Mouse (Mus musculus) hindbrain, embryonic 11.5 days (tissue): Measurements from ENCODE around the gene 1500011B03Rik. TPM values are rescaled to one million over a fixed set of nuclear protein-coding genes. Genes with fewer than 3 reads are reported as not detected.
"Not testable (repeated sequence)": the region's sequence is repeated elsewhere in the genome, so short reads cannot be mapped to it uniquely, and the experiment has no call there.

ENCODE experiments used
- ATAC-seq: fragments of 200-750 bp; cut with Nextera tagmentation; 2 replicates; pipeline ENCODE4 v1.8.0; 2017; ENCODE audit warnings: mild to moderate bottlenecking, moderate TSS enrichment, moderate library complexity; ENCODE audit not compliant: low FRiP score
- DNase-seq: peaks from one replicate; pipeline ENCODE4 v3.0.0-alpha.2; 2015; ENCODE audit warnings: low spot score
- H3K27ac ChIP-seq: fragments of 300-500 bp; sonication (generic); 2 replicates; pipeline ENCODE4 v1.5.1; 2014; ENCODE audit warnings: mild to moderate bottlenecking, low read depth, low read length
- H3K27me3 ChIP-seq: fragments of 300-500 bp; sonication (generic); 2 replicates; pipeline ENCODE4 v1.6.1; 2014; ENCODE audit warnings: mild to moderate bottlenecking, low read length, moderate library complexity, mixed read lengths; ENCODE audit not compliant: control insufficient read depth, insufficient read depth
- H3K36me3 ChIP-seq: fragments of 300-500 bp; sonication (generic); 2 replicates; pipeline ENCODE4 v1.6.1; 2014; ENCODE audit warnings: mild to moderate bottlenecking, low read length, moderate library complexity, mixed read lengths; ENCODE audit not compliant: control insufficient read depth, insufficient read depth
- H3K4me1 ChIP-seq: fragments of 300-500 bp; sonication (generic); replicated peaks from 2 replicates; pipeline ENCODE4 v1.6.1; 2014; ENCODE audit warnings: low read length, mixed read lengths; ENCODE audit not compliant: control insufficient read depth, insufficient read depth
- H3K4me2 ChIP-seq: fragments of 300-500 bp; sonication (generic); replicated peaks from 2 replicates; pipeline ENCODE4 v1.6.1; 2014; ENCODE audit warnings: mild to moderate bottlenecking, low read depth, low read length
- H3K4me3 ChIP-seq: fragments of 300-500 bp; sonication (generic); 2 replicates; pipeline ENCODE4 v1.5.1; 2014; ENCODE audit warnings: low read depth, low read length
- H3K9ac ChIP-seq: fragments of 300-500 bp; sonication (generic); 2 replicates; pipeline ENCODE4 v1.6.1; 2014; ENCODE audit warnings: low read depth, low read length
- H3K9me3 ChIP-seq: fragments of 300-500 bp; sonication (generic); 2 replicates; pipeline ENCODE4 v1.6.1; 2016; ENCODE audit warnings: low read length; ENCODE audit not compliant: control insufficient read depth
- WGBS: fragments of 180-500 bp; shearing (Covaris S2); extraction: QIAGEN DNeasy Blood & Tissue Kit; methylation state at CpG from one replicate; pipeline ENCODE4 v1.1.7; 2014; 5-methylcytosine and 5-hydroxymethylcytosine counted together
- polyA plus RNA-seq: library from polyadenylated mRNA; unstranded; fragments of >200 nt; fragmentation: Nextera tagmentation; extraction: Ambion mirVana; gene quantifications from 2 replicates; pipeline ENCODE4 v1.2.1, GENCODE M21; 2014

1500011B03Rik gene
- polyA plus RNA-seq = 163 and 167 TPM in 2 replicates

GRCm38 (mm10) chr5:114822796-114823688 lies at the start of gene 1500011B03Rik:
TSS of gene 1500011B03Rik (minus strand) at chr5:114823468.
- peak; percentile 90 for DNase-seq
- Histone ChIP-seq H3K36me3 (no peaks in the 10 kb centered on the region), H3K9ac (peak within 1 kb of the TSS; percentile 78), H3K9me3 (no peaks in the 10 kb centered on the region), H3K4me2 (peak within 1 kb of the TSS; percentile 59), H3K4me1 (no peaks in the 10 kb centered on the region), H3K27me3 (no peaks in the 10 kb centered on the region), H3K27ac (peak within 1 kb of the TSS; percentile 79), H3K4me3 (peak within 1 kb of the TSS; percentile 74)
- WGBS = 9% methylated on average over 49 of the region's 53 CpGs
- peak; percentile 88 for ATAC-seq

- ATAC-seq (no peak), DNase-seq (no peak)
- WGBS = 92% methylated on average over 12 of the region's 12 CpGs
- Histone ChIP-seq H3K4me1 (no peaks in the 10 kb centered on the region), H3K9ac (no peak overlapping the region), H3K27ac (no peak overlapping the region), H3K9me3 (peaks cover 3% of the 10 kb centered on the region; the same call in 1 of the 2 replicates), H3K27me3 (no peaks in the 10 kb centered on the region), H3K4me3 (no peak overlapping the region), H3K4me2 (no peak overlapping the region), H3K36me3 (no peaks in the 10 kb centered on the region)
Observed at GRCm38 (mm10) chr5:114865279-114865678, 42.0 kb upstream of the 1500011B03Rik start.

GRCm38 (mm10) chr5:114864813-114865212 lies 41.5 kb upstream of the 1500011B03Rik start:
- no peak overlapping the region for H3K4me2 ChIP-seq
- H3K27ac ChIP-seq = no peak overlapping the region
- ATAC-seq (no peak), DNase-seq (no peak)
- peaks cover 3% of the 10 kb centered on the region; the same call in 1 of the 2 replicates for H3K9me3 ChIP-seq
- WGBS = 85% methylated on average over 7 of the region's 7 CpGs
- H3K4me3 ChIP-seq = no peak overlapping the region
- no peaks in the 10 kb centered on the region for H3K36me3 ChIP-seq
- H3K4me1 ChIP-seq = no peaks in the 10 kb centered on the region
- H3K9ac ChIP-seq = 0 out of 2 replicates have a peak overlapping the region, but pooled peaks have one; percentile 11
- H3K27me3 ChIP-seq = no peaks in the 10 kb centered on the region

GRCm38 (mm10) chr5:114861730-114862129 lies 38.5 kb upstream of the 1500011B03Rik start:
- no peak overlapping the region for H3K27ac ChIP-seq
- H3K4me1 ChIP-seq = 0 out of 2 replicates have a peak, but pooled peaks cover 2% of the 10 kb centered on the region
- DNase-seq (no peak), ATAC-seq (no peak)
- no peaks in the 10 kb centered on the region for H3K9me3 ChIP-seq
- H3K4me3 ChIP-seq = no peak overlapping the region
- H3K27me3 ChIP-seq = no peaks in the 10 kb centered on the region
- H3K36me3 ChIP-seq = no peaks in the 10 kb centered on the region
- H3K9ac ChIP-seq = no peak overlapping the region
- 79% methylated on average over 6 of the region's 6 CpGs for WGBS
- H3K4me2 ChIP-seq = no peak overlapping the region

GRCm38 (mm10) chr5:114859253-114859652 lies 36.0 kb upstream of the 1500011B03Rik start:
- no peak overlapping the region for H3K27ac ChIP-seq

GRCm38 (mm10) chr5:114858582-114858981 lies 35.3 kb upstream of the 1500011B03Rik start, which contains the start of gene Gm9936:
TSS of gene Gm9936 (minus strand) at chr5:114858682.
- Histone ChIP-seq H3K4me3 (peak within 1 kb of the TSS; percentile 26), H3K27ac (no peak within 1 kb of the TSS), H3K36me3 (no peaks in the 10 kb centered on the region), H3K4me2 (peak within 1 kb of the TSS; percentile 53), H3K9me3 (no peaks in the 10 kb centered on the region), H3K27me3 (no peaks in the 10 kb centered on the region), H3K4me1 (0 out of 2 replicates have a peak, but pooled peaks cover 2% of the 10 kb centered on the region), H3K9ac (peak within 1 kb of the TSS; percentile 58)
- ATAC-seq (no peak), DNase-seq (no peak)
- WGBS = 85% methylated on average over 12 of the region's 12 CpGs

More at GRCm38 (mm10) chr5:114859253-114859652, 36.0 kb upstream of the 1500011B03Rik start:
- Histone ChIP-seq H3K4me1 (0 out of 2 replicates have a peak, but pooled peaks cover 2% of the 10 kb centered on the region), H3K27me3 (no peaks in the 10 kb centered on the region), H3K9me3 (no peaks in the 10 kb centered on the region), H3K4me2 (peak overlapping the region; percentile 53), H3K9ac (peak overlapping the region; percentile 58), H3K36me3 (no peaks in the 10 kb centered on the region), H3K4me3 (peak overlapping the region; percentile 26)
- no peak for ATAC-seq
- WGBS = 9% methylated on average over 18 of the region's 18 CpGs
- DNase-seq = peak; percentile 93

- not testable (repeated sequence) for ATAC-seq, H3K4me2 ChIP-seq, H3K4me1 ChIP-seq, H3K27me3 ChIP-seq, H3K36me3 ChIP-seq, H3K27ac ChIP-seq, H3K4me3 ChIP-seq, H3K9me3 ChIP-seq, DNase-seq, H3K9ac ChIP-seq
- WGBS = 75% methylated on average over 3 of the region's 5 CpGs
Observed at GRCm38 (mm10) chr5:114853364-114853763, 30.1 kb upstream of the 1500011B03Rik start, which contains the start of gene 4930519G04Rik. TSS of gene 4930519G04Rik (plus strand) at chr5:114853664.

- no peak overlapping the region for H3K4me3 ChIP-seq
- H3K4me2 ChIP-seq = no peak overlapping the region
- H3K9ac ChIP-seq = no peak overlapping the region
- no peak overlapping the region for H3K27ac ChIP-seq
- H3K4me1 ChIP-seq = no peaks in the 10 kb centered on the region
- no peaks in the 10 kb centered on the region for H3K9me3 ChIP-seq
- no peaks in the 10 kb centered on the region for H3K27me3 ChIP-seq
- 86% methylated on average over 20 of the region's 20 CpGs for WGBS
- H3K36me3 ChIP-seq = no peaks in the 10 kb centered on the region
- ATAC-seq = no peak
- DNase-seq = no peak
Observed at GRCm38 (mm10) chr5:114851565-114852236, 28.4 kb upstream of the 1500011B03Rik start.
